Mouse (Mus musculus) forebrain, embryonic 12.5 days (tissue): Measurements from ENCODE around the gene Mmp21. TPM values are rescaled to one million over a fixed set of nuclear protein-coding genes. Genes with fewer than 3 reads are reported as not detected.

Experiments used
- ATAC-seq: fragments of 200-750 bp; cut with Nextera tagmentation; 2 replicates; pipeline ENCODE4 v1.8.0; 2017; ENCODE audit warnings: moderate TSS enrichment; ENCODE audit not compliant: low FRiP score
- H3K27ac ChIP-seq: fragments of 300-500 bp; sonication (generic); 2 replicates; pipeline ENCODE4 v1.5.1; 2016; ENCODE audit warnings: mild to moderate bottlenecking
- H3K27me3 ChIP-seq: fragments of 300-500 bp; sonication (generic); 2 replicates; pipeline ENCODE4 v1.6.1; 2016; ENCODE audit warnings: mild to moderate bottlenecking
- H3K36me3 ChIP-seq: fragments of 300-500 bp; sonication (generic); replicated peaks from 2 replicates; pipeline ENCODE4 v1.6.1; 2016; ENCODE audit warnings: mild to moderate bottlenecking
- H3K4me1 ChIP-seq: fragments of 300-500 bp; sonication (generic); 2 replicates; pipeline ENCODE4 v1.6.1; 2016
- H3K4me2 ChIP-seq: fragments of 300-500 bp; sonication (generic); 2 replicates; pipeline ENCODE4 v1.6.1; 2016; ENCODE audit warnings: mild to moderate bottlenecking, moderate library complexity
- H3K4me3 ChIP-seq: fragments of 300-500 bp; sonication (generic); replicated peaks from 2 replicates; pipeline ENCODE4 v1.5.1; 2016; ENCODE audit warnings: mild to moderate bottlenecking
- H3K9ac ChIP-seq: fragments of 300-500 bp; sonication (generic); 2 replicates; pipeline ENCODE4 v1.6.1; 2016; ENCODE audit warnings: mild to moderate bottlenecking
- H3K9me3 ChIP-seq: fragments of 300-500 bp; sonication (generic); 2 replicates; pipeline ENCODE4 v1.6.1; 2016
- WGBS: fragments of 180-500 bp; shearing (Covaris S2); methylation state at CpG from one replicate; pipeline ENCODE4 v1.1.7; 2016; 5-methylcytosine and 5-hydroxymethylcytosine counted together
- polyA plus RNA-seq: library from polyadenylated mRNA; unstranded; fragments of >200 nt; fragmentation: Nextera tagmentation; extraction: Ambion mirVana; gene quantifications from 2 replicates; pipeline ENCODE4 v1.2.1, GENCODE M21; 2016

The Mmp21 gene
- polyA plus RNA-seq, 1 experiment from 2014 or later: not detected

GRCm38 (mm10) chr7:133638821-133639220 is 41.0 kb downstream of the Mmp21 start:
- peaks cover 38% of the 10 kb centered on the region for H3K36me3 ChIP-seq
- H3K9ac ChIP-seq: no peak overlapping the region
- no peak overlapping the region for H3K27ac ChIP-seq
- peaks cover 13% of the 10 kb centered on the region for H3K4me1 ChIP-seq
- no peak for ATAC-seq
- no peaks in the 10 kb centered on the region for H3K9me3 ChIP-seq
- 0 out of 2 replicates have a peak overlapping the region, but pooled peaks have one; percentile 89 for H3K4me3 ChIP-seq
- H3K27me3 ChIP-seq: no peaks in the 10 kb centered on the region
- no peak overlapping the region for H3K4me2 ChIP-seq
- WGBS: 94% methylated on average over 13 of the region's 13 CpGs

- H3K4me1 ChIP-seq: peaks cover 13% of the 10 kb centered on the region
- 24% methylated on average over 13 of the region's 13 CpGs for WGBS
- peaks cover 33% of the 10 kb centered on the region for H3K36me3 ChIP-seq
- H3K27ac ChIP-seq: no peak overlapping the region
- H3K9ac ChIP-seq: peak overlapping the region; percentile 93
- peak overlapping the region; percentile 89 for H3K4me3 ChIP-seq
- H3K27me3 ChIP-seq: no peaks in the 10 kb centered on the region
- H3K9me3 ChIP-seq: no peaks in the 10 kb centered on the region
- ATAC-seq: no peak
- peak overlapping the region; percentile 94 for H3K4me2 ChIP-seq
These were observed 41.6 kb downstream of the Mmp21 start for GRCm38 (mm10) chr7:133638306-133638705.

- peak; percentile 98 for ATAC-seq
- Histone ChIP-seq H3K4me3 (peak within 1 kb of the TSS; percentile 89), H3K36me3 (peaks cover 26% of the 10 kb centered on the region), H3K9ac (peak within 1 kb of the TSS; percentile 93), H3K27ac (peak within 1 kb of the TSS; percentile 91), H3K27me3 (no peaks in the 10 kb centered on the region), H3K4me2 (peak within 1 kb of the TSS; percentile 94), H3K4me1 (peaks cover 13% of the 10 kb centered on the region), H3K9me3 (no peaks in the 10 kb centered on the region)
- under 1% methylated on average over 81 of the region's 81 CpGs for WGBS
These were observed 42.2 kb downstream of the Mmp21 start, which contains the start of gene Edrf1 for GRCm38 (mm10) chr7:133637361-133638305. Edrf1 (plus strand) TSS chr7:133637543.

- Histone ChIP-seq H3K4me2 (peak overlapping the region; percentile 94), H3K9ac (peak overlapping the region; percentile 65), H3K4me1 (peaks cover 13% of the 10 kb centered on the region), H3K36me3 (peaks cover 18% of the 10 kb centered on the region), H3K9me3 (no peaks in the 10 kb centered on the region), H3K27ac (peak overlapping the region; percentile 91), H3K27me3 (no peaks in the 10 kb centered on the region), H3K4me3 (peak overlapping the region; percentile 89)
- ATAC-seq: peak; percentile 54
- 2% methylated on average over 21 of the region's 21 CpGs for WGBS
These were observed 43.0 kb downstream of the Mmp21 start for GRCm38 (mm10) chr7:133636738-133637352.

- H3K27me3 ChIP-seq: no peaks in the 10 kb centered on the region
- peaks cover 13% of the 10 kb centered on the region for H3K4me1 ChIP-seq
- H3K27ac ChIP-seq: no peak overlapping the region
- no peak overlapping the region for H3K4me3 ChIP-seq
- 58% methylated on average over 10 of the region's 12 CpGs for WGBS
- peaks cover 5% of the 10 kb centered on the region; the same call in 1 of the 2 replicates for H3K36me3 ChIP-seq
- no peak overlapping the region for H3K9ac ChIP-seq
- no peaks in the 10 kb centered on the region for H3K9me3 ChIP-seq
- ATAC-seq: no peak
- no peak overlapping the region for H3K4me2 ChIP-seq
These were observed 44.8 kb downstream of the Mmp21 start for GRCm38 (mm10) chr7:133634932-133635650.

GRCm38 (mm10) chr7:133632476-133632875 is 47.4 kb downstream of the Mmp21 start:
- WGBS: 24% methylated on average over 2 of the region's 2 CpGs
- Histone ChIP-seq H3K9ac (no peak overlapping the region), H3K4me3 (no peak overlapping the region), H3K27ac (no peak overlapping the region), H3K4me1 (peaks cover 3% of the 10 kb centered on the region; the same call in 1 of the 2 replicates), H3K27me3 (no peaks in the 10 kb centered on the region), H3K36me3 (no peaks in the 10 kb centered on the region), H3K4me2 (no peak overlapping the region), H3K9me3 (no peaks in the 10 kb centered on the region)
- no peak for ATAC-seq

GRCm38 (mm10) chr7:133630821-133631220 is 49.0 kb downstream of the Mmp21 start:
- Histone ChIP-seq H3K27ac (no peak overlapping the region), H3K4me1 (peaks cover 8% of the 10 kb centered on the region; the same call in 1 of the 2 replicates), H3K27me3 (no peaks in the 10 kb centered on the region), H3K9ac (no peak overlapping the region), H3K4me3 (no peak overlapping the region), H3K36me3 (no peaks in the 10 kb centered on the region), H3K9me3 (no peaks in the 10 kb centered on the region), H3K4me2 (no peak overlapping the region)
- ATAC-seq: no peak
- 82% methylated on average over 5 of the region's 5 CpGs for WGBS

- H3K4me2 ChIP-seq: no peak overlapping the region
- no peak overlapping the region for H3K4me3 ChIP-seq
- 57% methylated on average over 14 of the region's 14 CpGs for WGBS
- H3K27ac ChIP-seq: no peak overlapping the region
- peaks cover 8% of the 10 kb centered on the region; the same call in 1 of the 2 replicates for H3K4me1 ChIP-seq
- no peak overlapping the region for H3K9ac ChIP-seq
- no peaks in the 10 kb centered on the region for H3K9me3 ChIP-seq
- no peaks in the 10 kb centered on the region for H3K27me3 ChIP-seq
- H3K36me3 ChIP-seq: no peaks in the 10 kb centered on the region
- no peak for ATAC-seq
These were observed 52.5 kb downstream of the Mmp21 start for GRCm38 (mm10) chr7:133627184-133627936.

Other genes with a start within 250 kb of the Mmp21 start
- not detected in 2 replicates for gene Tex36, start 77.9 kb downstream of the Mmp21 start, polyA plus RNA-seq
- gene Edrf1, start 42.5 kb downstream of the Mmp21 start, polyA plus RNA-seq: 32.1 and 34.4 TPM in 2 replicates
- 160 and 161 TPM in 2 replicates for gene Bccip, start 29.3 kb upstream of the Mmp21 start, polyA plus RNA-seq
- 39.2 and 40.3 TPM in 2 replicates for gene Uros, start 30.0 kb upstream of the Mmp21 start, polyA plus RNA-seq
- 1.5 TPM in 2 replicates for gene Fank1, start 96.8 kb upstream of the Mmp21 start, polyA plus RNA-seq
- gene Dhx32, start 102.7 kb upstream of the Mmp21 start, polyA plus RNA-seq: 55.7 and 60.5 TPM in 2 replicates